Mouse (Mus musculus) v-Abl transformed pro-B cells (cell line): ENCODE measurements around the gene Gm2696.
"Not testable (repeated sequence)": the region's sequence is repeated elsewhere in the genome, so short reads cannot be mapped to it uniquely, and the experiment has no call there.

Source experiments
- in situ Hi-C, 2 experiments: fragments of 400-800 bp; cut with MboI; formaldehyde crosslinking; loops; one replicate each; pipeline ENCODE4 v1.15.1; 2025; ENCODE audit not compliant: unreplicated experiment in 2 of 2

Gene Gm2696

DNA sequence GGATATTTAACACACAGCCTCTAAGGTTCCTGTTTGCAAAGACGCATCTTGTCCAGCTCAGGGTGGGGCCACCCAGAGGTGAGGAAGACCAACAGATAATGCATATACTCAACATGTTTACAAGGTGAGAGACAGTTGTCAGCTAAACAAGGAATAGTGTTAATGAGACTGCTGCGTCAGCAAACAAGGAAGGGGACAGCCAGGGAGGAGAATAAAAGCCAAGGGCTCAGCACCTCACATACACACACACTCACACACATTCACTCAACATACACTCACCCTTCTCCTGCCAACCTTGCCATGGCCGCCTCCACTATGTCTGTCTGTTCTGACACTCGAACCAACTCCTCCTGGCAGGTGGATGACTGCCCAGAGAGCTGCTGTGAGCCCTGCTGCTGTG is at the start of gene Gm2696:
Gene Gm2696, plus strand, starts transcription at position 301 of the 400 bp plus-strand sequence.
- in situ Hi-C loops, result no loop called here

GRCm38 (mm10) chr10:77769727-77770126 is 44.8 kb upstream of the Gm2696 start:
- in situ Hi-C loops, result no loop called here

GRCm38 (mm10) chr10:77771225-77771624 is 43.3 kb upstream of the Gm2696 start, which contains the start of gene Gm3238:
Gene Gm3238, minus strand, starts transcription at chr10:77771325.
- in situ Hi-C loops, result not testable (repeated sequence)

DNA sequence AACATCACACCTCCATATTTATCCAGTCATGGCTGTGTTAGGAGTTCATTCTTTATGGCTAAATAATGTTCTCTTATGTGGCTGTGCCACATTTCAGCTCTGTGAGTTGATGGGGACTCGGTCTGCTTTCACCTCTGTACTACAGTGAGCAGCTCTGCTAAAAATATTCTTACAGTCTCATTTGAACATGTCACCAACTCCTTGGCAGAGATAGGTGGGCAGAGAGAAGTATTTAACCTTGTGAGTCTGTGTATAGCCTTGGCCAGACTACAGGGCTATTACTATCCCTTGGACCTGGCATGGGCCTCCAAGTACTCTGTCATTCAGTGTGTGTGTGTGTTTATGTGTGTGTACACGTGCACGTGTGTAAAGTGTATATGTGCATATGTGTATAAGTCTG is 42.3 kb upstream of the Gm2696 start:
- in situ Hi-C loops, result not testable (repeated sequence)

DNA sequence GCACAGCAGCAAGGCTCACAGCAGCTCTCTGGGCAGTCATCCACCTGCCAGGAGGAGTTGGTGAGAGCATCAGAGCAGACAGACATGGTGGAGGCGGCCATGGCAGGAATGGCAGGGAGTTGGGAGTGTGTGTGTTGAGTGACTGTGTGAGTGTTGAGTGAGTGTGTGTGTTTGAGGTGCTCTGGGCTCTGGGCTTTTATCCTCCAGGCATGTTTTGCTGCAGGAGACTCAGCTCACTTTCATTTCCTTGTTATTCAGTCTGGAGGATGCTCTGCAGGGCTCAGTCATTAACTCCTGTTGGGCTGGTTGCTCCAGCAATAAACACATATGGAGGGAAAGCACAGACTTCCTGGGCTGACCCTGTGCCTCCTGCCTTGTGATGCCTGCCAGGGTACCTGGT is 37.6 kb upstream of the Gm2696 start, which contains the start of gene Gm7138:
Gene Gm7138, minus strand, starts transcription at position 101 of the 400 bp plus-strand sequence.
- in situ Hi-C loops, result not testable (repeated sequence)

- in situ Hi-C loops, result not testable (repeated sequence)
Measured at GRCm38 (mm10) chr10:77782442-77782841, 32.0 kb upstream of the Gm2696 start, which contains the start of gene Gm3250. Gene Gm3250, minus strand, starts transcription at chr10:77782542.

DNA sequence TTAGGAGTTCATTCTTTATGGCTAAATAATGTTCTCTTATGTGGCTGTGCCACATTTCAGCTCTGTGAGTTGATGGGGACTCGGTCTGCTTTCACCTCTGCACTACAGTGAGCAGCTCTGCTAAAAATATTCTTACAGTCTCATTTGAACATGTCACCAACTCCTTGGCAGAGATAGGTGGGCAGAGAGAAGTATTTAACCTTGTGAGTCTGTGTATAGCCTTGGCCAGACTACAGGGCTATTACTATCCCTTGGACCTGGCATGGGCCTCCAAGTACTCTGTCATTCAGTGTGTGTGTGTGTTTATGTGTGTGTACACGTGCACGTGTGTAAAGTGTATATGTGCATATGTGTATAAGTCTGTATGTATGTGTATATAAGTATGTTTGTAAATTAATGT is 31.1 kb upstream of the Gm2696 start:
- in situ Hi-C loops, result not testable (repeated sequence)

DNA sequence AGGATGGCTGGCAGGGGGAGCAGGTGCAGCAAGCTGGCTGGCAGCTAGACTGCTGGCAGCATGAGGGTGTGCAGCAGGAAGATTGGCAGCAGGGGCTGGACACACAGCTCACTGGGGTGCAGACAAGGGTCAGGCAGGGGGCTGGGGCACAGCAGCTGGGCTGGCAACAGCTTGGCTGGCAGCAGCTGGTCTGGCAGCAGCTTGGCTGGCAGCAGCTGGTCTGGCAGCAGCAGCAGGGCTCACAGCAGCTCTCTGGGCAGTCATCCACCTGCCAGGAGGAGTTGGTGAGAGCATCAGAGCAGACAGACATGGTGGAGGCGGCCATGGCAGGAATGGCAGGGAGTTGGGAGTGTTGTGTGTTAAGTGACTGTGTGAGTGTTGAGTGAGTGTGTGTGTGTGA is 26.6 kb upstream of the Gm2696 start, which contains the start of gene Gm7137:
Gene Gm7137, minus strand, starts transcription at position 325 of the 400 bp plus-strand sequence.
- in situ Hi-C loops, result not testable (repeated sequence)

DNA sequence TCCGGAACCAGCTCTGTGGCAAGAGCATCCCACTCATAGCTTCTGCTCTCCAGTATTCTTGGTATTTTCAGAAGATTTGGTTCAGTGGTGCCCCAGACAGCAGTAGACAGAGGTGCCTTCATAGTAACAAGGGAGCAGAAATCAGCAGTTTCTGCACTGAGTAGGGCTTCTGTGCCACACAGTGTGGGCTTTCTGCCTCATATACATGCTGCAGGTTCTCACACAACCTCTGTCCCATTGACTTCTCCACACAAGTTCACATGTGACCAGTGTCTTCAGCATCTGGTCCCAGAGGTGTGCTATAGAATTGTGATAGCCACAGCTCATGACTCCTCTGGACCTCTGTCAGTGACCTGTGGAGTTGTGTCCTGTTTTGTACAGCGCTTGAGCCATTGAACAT is 25.9 kb upstream of the Gm2696 start:
- in situ Hi-C loops, result no loop called here

DNA sequence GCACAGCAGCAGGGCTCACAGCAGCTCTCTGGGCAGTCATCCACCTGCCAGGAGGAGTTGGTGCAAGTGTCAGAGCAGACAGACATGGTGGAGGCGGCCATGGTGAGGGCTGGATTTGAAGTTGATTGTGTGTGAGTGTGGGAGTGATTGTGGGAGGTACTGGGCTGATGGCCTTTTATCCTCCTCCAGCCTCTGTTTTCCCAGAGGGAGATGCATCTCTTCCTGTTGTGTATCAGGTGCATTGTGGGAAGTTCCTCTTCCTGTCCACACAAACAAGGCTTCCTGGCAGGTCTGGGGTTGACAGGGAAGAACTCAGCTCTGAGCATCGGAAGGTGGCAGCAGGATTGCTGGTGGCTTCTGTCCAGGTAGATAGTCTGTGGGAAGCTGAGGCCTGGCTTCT is 19.5 kb upstream of the Gm2696 start, which contains the start of gene Gm9639:
Gene Gm9639, minus strand, starts transcription at position 101 of the 400 bp plus-strand sequence.
- in situ Hi-C loops, result no loop called here

GRCm38 (mm10) chr10:77797677-77798076 is 16.8 kb upstream of the Gm2696 start:
- in situ Hi-C loops, result no loop called here

DNA sequence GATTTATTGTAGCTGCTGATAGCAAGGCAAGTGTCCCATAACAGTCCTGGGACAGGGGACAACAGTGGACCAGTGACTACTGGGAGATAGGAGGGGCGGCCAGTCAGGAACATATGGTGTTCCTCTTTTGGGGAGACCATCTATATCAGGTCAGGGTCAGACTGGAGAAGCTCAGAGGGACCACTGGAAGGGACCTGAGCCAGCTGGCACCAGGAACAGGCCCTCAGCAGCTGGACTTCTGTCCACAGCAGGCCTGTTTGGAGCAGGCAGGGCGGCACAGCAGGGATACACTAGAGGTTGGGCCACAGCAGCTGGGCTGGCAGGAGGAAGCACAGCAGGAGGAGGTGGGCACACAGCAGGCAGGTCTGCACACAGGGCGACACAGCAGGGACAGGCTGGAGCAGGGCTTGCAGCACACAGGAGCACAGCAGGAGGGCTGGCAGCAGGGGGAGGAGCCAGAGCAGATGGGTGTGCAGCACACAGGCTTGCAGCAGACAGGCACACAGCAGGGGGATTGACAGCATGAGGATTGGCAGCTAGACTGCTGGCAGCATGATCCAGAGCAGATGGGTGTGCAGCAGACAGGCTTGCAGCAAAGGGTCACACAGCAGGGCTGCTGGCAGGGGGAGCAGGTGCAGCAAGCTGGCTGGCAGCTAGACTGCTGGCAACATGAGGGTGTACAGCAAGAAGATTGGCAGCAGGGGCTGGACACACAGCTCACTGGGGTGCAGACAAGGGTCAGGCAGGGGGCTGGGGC is 16.1 kb upstream of the Gm2696 start:
- in situ Hi-C loops, result not testable (repeated sequence)

DNA sequence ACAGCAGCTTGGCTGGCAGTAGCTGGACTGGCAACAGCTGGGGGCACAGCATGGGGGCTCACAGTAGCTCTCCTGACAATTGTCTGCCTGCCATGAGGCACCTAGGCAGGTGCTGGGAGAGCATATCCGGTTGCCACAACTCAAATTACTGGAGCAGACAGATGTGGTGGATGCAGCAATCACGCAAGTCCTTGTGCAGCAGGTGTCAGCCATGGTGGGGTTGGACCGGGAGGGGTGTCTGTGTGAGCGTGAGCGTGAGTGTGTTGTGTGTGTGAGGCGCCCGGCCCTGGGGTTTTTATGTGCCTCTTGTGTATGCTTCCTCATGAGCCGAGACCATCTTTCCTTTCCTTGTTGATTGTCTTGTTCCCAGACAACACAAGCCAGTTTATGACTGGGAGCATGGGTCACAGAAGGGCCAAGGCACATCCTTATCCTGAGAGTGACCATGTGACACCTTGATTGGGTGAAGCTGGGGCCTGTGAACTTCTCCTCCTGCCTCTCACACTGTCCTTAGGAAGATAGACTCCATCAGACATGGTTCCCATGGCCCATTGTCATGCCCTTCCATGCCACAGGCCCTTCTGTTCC is 15.5 kb upstream of the Gm2696 start, which contains the start of gene Gm19668:
Gene Gm19668, minus strand, starts transcription at position 213 of the 588 bp plus-strand sequence.
- in situ Hi-C loops, result no loop called here

GRCm38 (mm10) chr10:77804095-77804494 is 10.4 kb upstream of the Gm2696 start:
- in situ Hi-C loops, result no loop called here

DNA sequence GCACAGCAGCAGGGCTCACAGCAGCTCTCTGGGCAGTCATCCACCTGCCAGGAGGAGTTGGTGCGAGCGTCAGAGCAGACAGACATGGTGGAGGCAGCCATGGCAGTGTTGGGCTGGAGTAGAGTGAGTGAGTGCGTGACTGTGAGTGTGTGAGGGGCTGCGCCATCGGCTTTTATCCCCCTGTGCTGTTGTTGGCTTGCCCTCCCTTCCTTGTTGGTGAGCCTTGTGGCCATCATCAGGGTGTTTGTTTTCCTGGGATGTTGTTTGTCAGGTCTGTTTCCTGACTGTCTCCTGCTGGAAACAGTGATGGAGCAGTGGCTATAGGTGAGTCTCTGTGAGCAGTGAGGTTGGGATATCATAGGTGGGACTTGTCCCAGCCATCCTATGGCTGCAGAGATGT is 2.7 kb upstream of the Gm2696 start, which contains the start of gene Gm9507:
Gene Gm9507, minus strand, starts transcription at position 101 of the 400 bp plus-strand sequence.
- in situ Hi-C loops, result no loop called here

DNA sequence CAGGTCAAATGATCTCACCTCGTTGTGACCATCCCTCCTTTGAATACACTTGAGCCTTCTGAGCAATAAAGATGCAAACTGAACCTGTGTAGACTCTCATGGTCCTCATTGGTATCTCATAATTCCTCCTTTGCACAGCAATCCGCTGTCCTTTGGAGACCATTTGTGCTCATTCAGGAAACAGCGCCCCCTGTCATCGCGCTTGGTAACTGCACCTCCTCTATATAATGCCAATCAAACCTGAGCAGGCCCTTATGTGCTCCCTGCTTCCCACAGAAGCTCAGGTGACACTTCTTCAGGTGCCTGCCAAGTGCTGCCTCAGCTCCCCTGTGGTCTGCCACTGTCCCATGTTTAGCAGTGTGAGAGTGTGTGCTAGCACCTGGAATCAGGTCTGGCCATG is 1.0 kb downstream of the Gm2696 start:
- in situ Hi-C loops, result no loop called here

DNA sequence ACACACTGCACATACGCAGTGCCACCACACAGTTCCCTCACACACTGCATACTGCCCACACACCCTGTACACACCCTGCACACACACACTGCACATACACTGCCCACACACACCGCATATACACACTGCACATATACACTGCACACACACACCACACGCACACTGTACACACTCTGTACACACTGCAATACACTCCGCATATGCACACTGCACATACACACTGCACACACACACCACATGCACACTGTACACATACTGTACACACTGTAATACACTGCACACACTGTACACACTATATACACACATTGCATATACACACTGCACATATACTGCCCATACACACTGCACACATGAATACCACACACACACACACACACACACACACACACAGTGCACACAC is 4.0 kb downstream of the Gm2696 start:
- in situ Hi-C loops, result no loop called here

DNA sequence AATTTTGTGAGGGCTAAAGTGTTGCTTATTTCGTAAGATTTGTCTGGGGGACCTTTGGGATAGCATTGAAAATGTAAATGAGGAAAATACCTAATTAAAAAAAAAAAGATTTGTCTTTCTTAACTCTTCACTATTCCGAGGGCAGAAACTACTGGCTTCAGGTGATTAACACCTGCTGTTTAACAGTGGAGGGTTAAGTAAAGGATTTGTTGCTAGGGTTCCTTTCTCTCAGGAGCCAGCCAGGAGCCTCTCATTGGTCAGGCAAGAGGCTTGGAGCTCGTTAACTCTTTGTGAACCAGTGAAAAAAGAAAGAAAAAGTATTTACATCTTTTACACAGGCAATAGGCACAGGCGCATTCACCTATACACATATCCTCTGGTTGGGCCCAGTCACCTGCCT is 4.7 kb downstream of the Gm2696 start:
- in situ Hi-C loops, result no loop called here

GRCm38 (mm10) chr10:77826951-77827350 is 12.5 kb downstream of the Gm2696 start, which contains the start of gene Krtap10-4:
Gene Krtap10-4, minus strand, starts transcription at chr10:77827095.
- in situ Hi-C loops, result no loop called here

GRCm38 (mm10) chr10:77835647-77836046 is 21.2 kb downstream of the Gm2696 start, which contains the start of gene Krtap10-10:
Gene Krtap10-10, plus strand, starts transcription at chr10:77835947.
- in situ Hi-C loops, result no loop called here

DNA sequence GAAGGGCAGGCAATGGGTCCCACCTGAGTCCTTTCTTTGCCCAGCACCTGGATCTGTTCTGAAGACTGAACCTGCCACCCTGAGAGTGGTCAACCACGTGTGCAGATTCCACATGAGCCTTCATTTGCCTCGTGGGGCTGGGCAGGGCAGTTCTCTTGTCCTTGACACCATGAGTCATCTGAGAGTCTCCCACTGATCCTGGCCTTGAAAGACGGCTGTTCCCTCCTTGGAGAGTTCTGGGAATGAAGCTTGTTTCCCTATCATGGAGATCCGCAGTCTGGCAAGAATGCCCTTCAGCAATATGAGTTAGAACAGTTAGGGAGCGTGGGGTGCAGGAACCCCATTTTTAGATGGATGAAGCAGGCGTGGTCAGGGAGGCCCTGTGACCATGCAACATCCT is 24.5 kb downstream of the Gm2696 start:
- in situ Hi-C loops, result no loop called here
